Mouse (Mus musculus) monocyte, adult 2 months (primary cell): ENCODE results near the gene Cryab.
A peak's percentile ranks its signal among the peaks of the same experiment; 100 is the strongest.

Experiments
- DNase-seq, 2 experiments: peaks; one replicate each; pipeline ENCODE4 v3.0.0; 2022; ENCODE audit warnings: low spot score in 2 of 2, low read depth in 1 of 2

The Cryab gene

DNA sequence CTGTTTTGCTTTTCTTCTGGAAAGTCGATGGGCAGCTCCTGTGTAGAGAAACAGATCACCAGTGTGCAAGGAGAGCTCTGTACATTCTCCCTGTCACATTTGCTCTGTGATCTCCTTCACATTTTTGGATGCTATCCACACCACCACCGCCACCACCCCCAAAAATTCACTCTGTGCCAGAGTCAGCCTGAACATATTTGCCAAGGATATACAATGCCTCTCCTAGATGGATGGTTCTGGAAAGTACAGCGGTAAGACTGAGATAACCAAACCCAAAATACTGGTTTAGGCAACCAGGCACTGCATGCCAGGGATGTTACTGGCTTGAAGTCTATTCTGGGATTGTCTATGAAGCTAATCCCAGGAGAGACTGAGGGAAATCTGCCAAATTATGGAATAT, 8.9 kb upstream of the Cryab start:
- DNase-seq, result no peak

- no peak for DNase-seq
Observed at GRCm38 (mm10) chr9:50742744-50743143, 8.4 kb upstream of the Cryab start.

DNA sequence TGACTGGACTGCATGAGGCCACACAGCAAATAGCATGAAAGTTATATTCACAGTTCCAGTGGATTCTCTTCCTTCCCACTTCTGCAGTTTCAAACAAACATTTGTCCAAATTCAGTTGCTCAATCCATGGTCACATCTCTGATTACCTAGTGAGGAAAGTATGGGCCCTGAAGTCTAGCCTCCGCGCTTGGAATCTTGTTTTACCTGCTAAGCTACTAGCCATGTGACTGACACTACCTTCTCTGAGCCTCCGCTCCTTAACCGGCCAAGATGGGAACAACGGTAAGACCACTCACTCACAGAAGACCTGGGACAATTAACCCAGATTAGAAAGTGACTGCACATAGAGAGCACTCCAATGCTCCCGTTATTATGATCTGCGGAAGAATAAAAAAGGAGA, 5.3 kb upstream of the Cryab start:
- no peak for DNase-seq

DNA sequence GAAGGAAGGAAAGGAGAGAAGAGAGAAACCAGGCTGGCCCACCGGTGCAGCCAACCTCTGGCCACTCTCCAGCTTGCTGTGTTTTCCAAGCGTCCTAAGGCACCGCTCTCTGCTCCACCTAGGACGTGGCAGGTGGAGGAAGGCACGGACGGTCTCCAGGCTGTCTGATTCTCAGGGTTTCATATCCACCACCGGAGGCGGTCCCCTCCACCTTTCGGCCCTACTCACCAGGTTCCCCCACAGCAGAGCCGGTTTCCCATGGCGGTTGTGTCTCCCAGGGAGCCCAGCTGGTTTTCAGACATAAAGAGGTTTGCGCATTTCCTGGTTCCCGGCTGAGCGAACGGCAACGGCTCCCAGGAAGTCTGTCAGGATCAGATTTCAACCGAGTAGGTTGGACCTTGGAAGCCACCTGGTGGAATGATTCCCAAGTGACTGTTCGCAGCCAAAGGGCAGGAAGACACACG, 4.9 kb upstream of the Cryab start, which contains the start of gene 2310030G06Rik:
Gene 2310030G06Rik, minus strand, starts transcription at position 323 of the 464 bp plus-strand sequence.
- DNase-seq, result no peak

DNA sequence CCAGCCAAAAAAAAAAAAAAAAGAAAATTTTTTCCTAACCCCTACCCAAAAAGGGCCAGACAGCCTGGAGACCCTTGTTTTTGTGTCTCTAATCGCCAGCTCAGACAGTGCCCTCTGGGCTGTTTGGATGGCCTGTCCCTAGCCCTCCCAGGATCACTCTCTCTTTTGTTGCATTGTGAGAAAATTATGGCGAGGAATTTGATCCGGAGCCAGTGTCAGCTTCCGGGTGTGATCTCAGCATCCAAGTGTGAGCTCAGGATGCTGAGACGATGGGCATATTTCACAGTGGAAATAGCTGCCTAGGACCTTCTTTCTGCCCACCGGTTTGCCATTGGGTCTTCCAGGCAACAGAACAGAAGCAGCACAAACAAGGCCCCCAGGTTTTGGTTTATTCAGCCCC, 419 bp upstream of the Cryab start:
- no peak for DNase-seq

GRCm38 (mm10) chr9:50752054-50752602, 1.0 kb downstream of the Cryab start, which contains the start of gene Hspb2:
TSS of gene Hspb2 (minus strand) at chr9:50752354.
- DNase-seq, result no peak

DNA sequence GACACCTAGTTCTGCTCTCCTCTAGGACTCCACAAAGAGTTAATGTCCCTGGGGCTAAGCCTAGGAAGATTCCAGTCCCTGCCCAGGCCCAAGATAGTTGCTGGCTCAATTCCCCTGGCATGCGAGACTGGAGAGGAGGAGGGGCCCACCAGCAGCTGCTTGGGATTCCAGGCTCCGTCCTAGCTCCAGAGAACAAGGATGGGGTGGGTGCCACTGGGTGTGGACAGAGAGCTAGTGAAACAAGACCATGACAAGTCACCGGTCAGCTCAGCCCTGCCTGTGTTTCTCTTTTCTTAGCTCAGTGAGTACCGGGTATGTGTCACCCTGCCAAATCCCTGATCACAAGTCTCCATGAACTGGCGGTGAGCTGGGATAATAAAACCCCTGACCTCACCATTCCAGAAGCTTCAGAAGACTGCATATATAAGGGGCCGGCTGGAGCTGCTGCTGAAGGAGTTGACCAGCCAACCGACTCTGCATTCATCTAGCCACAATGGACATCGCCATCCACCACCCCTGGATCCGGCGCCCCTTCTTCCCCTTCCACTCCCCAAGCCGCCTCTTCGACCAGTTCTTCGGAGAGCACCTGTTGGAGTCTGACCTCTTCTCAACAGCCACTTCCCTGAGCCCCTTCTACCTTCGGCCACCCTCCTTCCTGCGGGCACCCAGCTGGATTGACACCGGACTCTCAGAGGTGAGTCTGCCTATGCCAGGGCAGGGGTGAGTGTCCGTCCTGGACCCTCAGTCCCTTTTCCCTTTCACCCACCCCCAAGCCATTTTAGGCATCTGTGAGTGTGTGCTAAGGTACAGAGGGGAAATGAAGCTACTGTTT, 1.9 kb downstream of the Cryab start:
- DNase-seq, result no peak

GRCm38 (mm10) chr9:50753947-50754346, 2.8 kb downstream of the Cryab start:
- no peak for DNase-seq

DNA sequence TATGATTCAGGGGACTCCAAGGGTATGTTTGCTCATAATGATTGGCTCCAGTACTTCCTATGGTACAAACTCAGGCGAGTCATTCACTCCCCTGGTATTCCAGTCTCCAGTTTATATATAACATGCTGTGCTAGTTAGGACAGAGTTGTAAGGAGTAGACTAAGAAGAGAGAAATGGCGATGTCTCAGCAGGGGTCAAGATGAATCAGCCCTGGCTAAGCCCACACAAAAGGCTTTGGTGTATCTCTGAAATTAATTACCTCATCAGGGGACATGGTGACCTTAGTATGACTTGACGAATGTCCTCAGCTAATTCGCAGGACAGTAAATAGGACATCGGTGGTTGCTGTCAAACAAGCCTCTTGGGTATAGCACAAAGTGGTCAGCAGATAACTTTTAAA, 5.6 kb downstream of the Cryab start:
- no peak for DNase-seq

GRCm38 (mm10) chr9:50761520-50762243, 10.6 kb downstream of the Cryab start:
- no peak for DNase-seq

DNA sequence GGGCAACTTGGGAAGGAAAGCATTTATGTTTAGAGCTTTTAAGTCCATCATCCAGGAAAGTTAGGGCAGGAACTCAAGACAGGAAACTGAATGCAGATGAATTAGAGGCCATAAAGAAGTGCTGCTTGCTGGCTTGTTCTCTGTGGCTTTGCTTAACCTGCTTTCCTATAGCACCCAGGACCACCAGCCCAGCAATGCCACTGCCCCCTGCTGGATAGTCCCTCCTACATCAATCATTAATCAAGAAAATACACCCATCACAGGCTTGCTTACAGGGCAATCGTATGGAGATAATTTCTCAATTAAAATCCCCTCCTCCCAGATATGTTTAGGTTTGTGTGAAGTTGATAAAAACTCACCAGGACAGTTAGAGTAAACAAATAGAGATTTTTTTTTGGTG, 12.2 kb downstream of the Cryab start:
- no peak for DNase-seq

DNA sequence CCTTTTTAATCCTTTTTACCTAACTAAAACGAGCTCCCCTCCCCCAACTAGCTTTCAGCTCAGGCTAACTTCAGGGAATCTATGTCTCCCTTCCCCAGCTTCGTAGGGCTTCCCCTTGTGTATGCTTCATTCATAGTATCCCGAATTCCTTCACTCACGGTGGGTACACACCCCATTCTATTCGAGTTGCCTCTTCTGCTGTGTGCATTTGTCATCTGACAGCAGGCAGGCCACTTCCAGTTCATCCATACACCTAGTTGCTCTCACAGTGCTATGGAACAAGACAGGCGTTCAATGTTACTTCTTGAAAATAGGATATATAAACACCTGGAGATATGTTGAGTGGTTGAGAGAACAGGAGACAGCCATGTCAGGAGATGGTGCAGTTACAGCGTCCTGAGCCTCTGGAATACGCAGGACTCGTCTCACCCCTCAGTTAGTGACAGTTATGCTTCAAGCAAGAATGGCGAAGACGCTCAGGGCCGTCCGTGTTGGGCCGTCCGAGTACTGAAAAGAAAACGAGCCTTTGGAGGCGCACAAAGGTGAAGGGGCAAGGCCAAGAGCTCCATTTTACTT, 16.5 kb downstream of the Cryab start:
- no peak for DNase-seq

DNA sequence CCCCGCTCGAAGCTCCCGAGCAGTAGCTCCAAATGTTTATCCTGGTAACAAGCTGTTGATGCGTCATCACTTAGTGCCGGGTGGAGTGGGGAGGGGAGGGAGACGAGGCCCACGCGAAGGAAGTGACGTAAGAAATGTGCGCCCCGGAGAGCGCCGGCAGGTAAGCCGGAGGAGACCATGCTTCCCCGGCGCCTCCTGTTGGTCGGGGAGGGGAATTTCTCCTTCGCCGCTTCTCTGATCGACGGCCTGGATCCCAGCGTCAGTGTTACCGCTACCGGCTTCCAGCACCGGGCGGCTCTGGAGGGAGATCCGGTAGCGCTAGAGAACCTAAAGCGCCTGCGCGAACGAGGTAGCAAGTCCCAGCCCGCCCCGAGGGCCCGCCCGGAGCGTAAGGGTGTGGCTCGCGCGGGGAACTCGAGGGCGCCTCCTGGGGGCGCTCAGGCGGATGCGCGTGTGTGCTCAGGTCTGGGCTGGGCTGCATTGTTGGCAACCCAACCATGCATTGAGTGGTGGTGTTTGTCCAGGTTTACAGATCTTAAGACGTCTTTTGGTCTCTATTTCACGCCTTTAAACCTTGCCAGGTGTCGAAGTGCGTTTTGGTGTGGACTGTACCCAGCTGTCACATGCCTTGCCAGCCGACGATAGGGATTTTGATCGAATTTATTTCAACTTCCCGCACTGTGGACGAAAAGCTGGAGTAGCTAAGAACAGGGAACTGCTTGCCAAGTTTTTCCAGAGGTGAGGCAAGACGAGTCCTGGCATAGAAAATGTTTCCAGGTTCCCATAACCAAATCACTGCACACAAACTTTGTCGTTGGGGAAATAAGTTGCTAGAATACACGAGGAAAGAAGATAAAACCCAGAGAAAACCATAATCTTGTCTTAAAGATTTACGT, 17.2 kb downstream of the Cryab start, which contains the start of gene Fdxacb1:
Gene Fdxacb1, plus strand, starts transcription at position 130 of the 896 bp plus-strand sequence.
- DNase-seq, result peak; percentile 92 to 96

- DNase-seq, result no peak
Observed at GRCm38 (mm10) chr9:50770011-50770410, 18.9 kb downstream of the Cryab start.

DNA sequence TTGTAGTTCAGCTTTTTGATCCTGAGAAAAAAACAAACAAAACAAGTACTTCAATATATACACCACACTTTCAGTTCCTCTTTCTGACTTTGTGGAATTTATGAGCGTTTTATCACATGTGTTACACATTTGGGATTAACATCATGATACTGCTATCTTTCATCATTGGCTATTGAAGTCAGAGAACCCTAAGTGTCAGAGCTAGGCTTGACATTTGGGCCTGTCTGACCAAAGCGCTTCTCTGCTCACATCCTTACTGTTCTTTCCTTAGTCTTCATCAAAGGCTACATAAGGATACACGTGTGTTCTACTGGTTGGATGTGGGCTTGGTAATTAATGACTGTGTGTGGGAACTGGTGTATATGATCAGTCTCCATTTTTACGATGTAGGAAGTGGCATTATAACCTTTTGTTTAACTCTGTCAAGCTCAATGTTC, 22.9 kb downstream of the Cryab start:
- peak in 1 of 2 experiments; percentile 25 for DNase-seq

- DNase-seq, result peak; percentile 50 to 60
Observed at GRCm38 (mm10) chr9:50774991-50775612, 24.0 kb downstream of the Cryab start, which contains the start of the genes Alg9 and 1110032A03Rik. TSS of gene Alg9 (plus strand) at chr9:50775019. TSS of gene 1110032A03Rik (minus strand) at chr9:50775520.

DNA sequence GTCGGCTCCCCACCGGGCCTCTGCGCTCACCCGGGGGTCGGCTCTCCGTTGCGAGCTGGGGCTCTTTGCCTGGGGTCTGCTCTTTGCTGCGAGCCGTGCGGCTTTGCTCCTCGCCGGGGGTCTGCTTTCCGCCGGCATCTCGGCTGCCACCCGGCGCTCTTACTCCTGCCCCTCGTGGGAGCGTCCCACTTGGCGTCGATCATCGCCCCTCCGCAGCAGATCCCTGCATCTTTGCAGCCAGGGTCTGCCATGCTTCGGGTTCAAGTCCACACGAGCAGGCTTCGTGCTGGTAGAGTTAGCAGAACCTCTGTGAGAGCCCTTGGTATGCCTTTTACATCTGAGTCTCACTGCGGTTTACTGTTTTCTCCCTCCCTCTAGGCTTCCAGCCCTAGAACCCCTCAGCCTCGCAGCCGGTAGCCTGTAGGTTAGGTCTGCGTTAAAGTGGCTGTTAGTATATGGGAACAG, 24.6 kb downstream of the Cryab start:
- no peak for DNase-seq

GRCm38 (mm10) chr9:50776162-50776760, 25.1 kb downstream of the Cryab start:
- no peak for DNase-seq

GRCm38 (mm10) chr9:50782155-50782554, 31.0 kb downstream of the Cryab start:
- DNase-seq, result peak in 1 of 2 experiments; percentile 36
